Mouse (Mus musculus) intestine, embryonic 14.5 days (tissue): ENCODE results near the gene Ap3b2. TPM values are rescaled to one million over a fixed set of nuclear protein-coding genes. Genes with fewer than 3 reads are reported as not detected.
A peak's percentile ranks its signal among the peaks of the same experiment; 100 is the strongest.

Experiments used
- ATAC-seq: fragments of 200-750 bp; cut with Nextera tagmentation; replicated peaks from 2 replicates; pipeline ENCODE4 v1.8.0; 2017; ENCODE audit warnings: low read depth, moderate number of reproducible peaks, moderate TSS enrichment, moderate library complexity; ENCODE audit not compliant: low FRiP score, low TSS enrichment
- DNase-seq: peaks from one replicate; pipeline ENCODE4 v3.0.0-alpha.2; 2018; ENCODE audit warnings: low spot score
- H3K27ac ChIP-seq: fragments of 300-500 bp; sonication (generic); 2 replicates; pipeline ENCODE4 v1.5.1; 2014; ENCODE audit warnings: low read depth, mild to moderate bottlenecking, control low read depth
- H3K27me3 ChIP-seq: fragments of 300-500 bp; sonication (generic); replicated peaks from 2 replicates; pipeline ENCODE4 v1.6.1; 2014; ENCODE audit warnings: low read length, control low read depth; ENCODE audit not compliant: control insufficient read depth, insufficient read depth
- H3K36me3 ChIP-seq: fragments of 300-500 bp; sonication (generic); 2 replicates; pipeline ENCODE4 v1.6.1; 2014; ENCODE audit warnings: low read length, control low read depth; ENCODE audit not compliant: control insufficient read depth, insufficient read depth
- H3K4me1 ChIP-seq: fragments of 300-500 bp; sonication (generic); replicated peaks from 2 replicates; pipeline ENCODE4 v1.6.1; 2014; ENCODE audit warnings: low read length, control low read depth, mixed read lengths; ENCODE audit not compliant: control insufficient read depth, insufficient read depth
- H3K4me2 ChIP-seq: fragments of 300-500 bp; sonication (generic); 2 replicates; pipeline ENCODE4 v1.6.1; 2014; ENCODE audit warnings: low read length
- H3K4me3 ChIP-seq: fragments of 300-500 bp; sonication (generic); 2 replicates; pipeline ENCODE4 v1.5.1; 2014; ENCODE audit warnings: low read depth, low read length, control low read depth, mixed read lengths
- H3K9ac ChIP-seq: fragments of 300-500 bp; sonication (generic); 2 replicates; pipeline ENCODE4 v1.6.1; 2014; ENCODE audit warnings: mild to moderate bottlenecking, low read length
- H3K9me3 ChIP-seq: fragments of 300-500 bp; sonication (generic); 2 replicates; pipeline ENCODE4 v1.6.1; 2016; ENCODE audit warnings: low read length, control low read depth; ENCODE audit not compliant: control insufficient read depth
- WGBS: fragments of 180-500 bp; shearing (Covaris S2); extraction: QIAGEN DNeasy Blood & Tissue Kit; methylation state at CpG from one replicate; pipeline ENCODE4 v1.1.7; 2014; 5-methylcytosine and 5-hydroxymethylcytosine counted together
- polyA plus RNA-seq: library from polyadenylated mRNA; unstranded; fragments of >200 nt; fragmentation: Nextera tagmentation; extraction: Ambion mirVana; gene quantifications from 2 replicates; pipeline ENCODE4 v1.2.1, GENCODE M21; 2014

Ap3b2 gene
- 7.4 and 8.3 TPM in 2 replicates for polyA plus RNA-seq

- Histone ChIP-seq H3K4me3 (peak within 1 kb of the TSS; percentile 44), H3K27me3 (0 out of 2 replicates have a peak, but pooled peaks cover 14% of the 10 kb centered on the region), H3K4me1 (0 out of 2 replicates have a peak, but pooled peaks cover 3% of the 10 kb centered on the region), H3K4me2 (peak within 1 kb of the TSS; percentile 61), H3K9me3 (no peaks in the 10 kb centered on the region), H3K27ac (no peak within 1 kb of the TSS), H3K36me3 (no peaks in the 10 kb centered on the region), H3K9ac (no peak within 1 kb of the TSS)
- under 1% methylated on average over 57 of the region's 57 CpGs for WGBS
- peak; percentile 90 for DNase-seq
- peak; percentile 79 for ATAC-seq
Observed at GRCm38 (mm10) chr7:81493331-81494021, at the start of gene Ap3b2. Gene Ap3b2, minus strand, starts transcription at chr7:81493925.

GRCm38 (mm10) chr7:81542934-81543333 is 49.2 kb upstream of the Ap3b2 start:
- DNase-seq, result no peak
- no peaks in the 10 kb centered on the region for H3K27me3 ChIP-seq
- H3K9me3 ChIP-seq, result no peaks in the 10 kb centered on the region
- H3K4me1 ChIP-seq, result no peaks in the 10 kb centered on the region
- ATAC-seq, result no peak
- 70% methylated on average over 8 of the region's 8 CpGs for WGBS
- H3K36me3 ChIP-seq, result no peaks in the 10 kb centered on the region
- no peak overlapping the region for H3K4me3 ChIP-seq
- no peak overlapping the region for H3K27ac ChIP-seq
- H3K4me2 ChIP-seq, result no peak overlapping the region
- H3K9ac ChIP-seq, result no peak overlapping the region

DNA sequence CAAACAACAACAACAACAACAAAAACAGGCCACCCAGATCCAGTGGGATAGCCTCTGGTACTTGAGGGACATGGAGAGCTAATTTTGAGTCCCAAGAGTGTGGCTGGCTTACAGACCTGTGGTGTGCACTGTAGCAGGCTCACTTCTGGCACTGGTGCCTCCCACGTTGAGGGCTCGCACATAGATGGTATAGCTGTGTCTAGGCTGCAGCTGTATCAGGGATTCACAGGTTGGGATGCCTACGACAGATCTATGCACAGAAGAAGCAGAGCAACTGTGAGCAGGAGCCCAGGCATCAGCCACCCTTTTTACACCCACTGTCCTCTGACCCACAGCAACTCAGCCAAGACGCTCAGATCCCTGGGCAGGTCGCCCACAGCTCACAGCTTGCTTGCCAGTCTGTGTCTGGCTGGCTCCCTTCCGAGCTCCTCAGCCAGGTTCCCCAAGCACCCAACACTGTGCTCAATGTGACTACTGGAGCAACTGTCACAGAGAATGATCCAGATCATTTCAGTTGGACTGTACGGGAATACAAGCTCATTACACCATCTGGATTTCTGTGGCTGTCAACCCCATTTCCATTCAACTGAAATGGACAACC is 48.3 kb upstream of the Ap3b2 start:
- WGBS, result 83% methylated on average over 7 of the region's 7 CpGs
- Histone ChIP-seq H3K36me3 (no peaks in the 10 kb centered on the region), H3K4me1 (no peaks in the 10 kb centered on the region), H3K27me3 (no peaks in the 10 kb centered on the region), H3K27ac (no peak overlapping the region), H3K4me3 (no peak overlapping the region), H3K4me2 (no peak overlapping the region), H3K9me3 (no peaks in the 10 kb centered on the region), H3K9ac (no peak overlapping the region)
- no peak for DNase-seq
- ATAC-seq, result no peak

- no peaks in the 10 kb centered on the region for H3K36me3 ChIP-seq
- no peak for ATAC-seq
- H3K27me3 ChIP-seq, result no peaks in the 10 kb centered on the region
- H3K4me1 ChIP-seq, result no peaks in the 10 kb centered on the region
- no peak overlapping the region for H3K9ac ChIP-seq
- DNase-seq, result no peak
- WGBS, result 54% methylated on average over 1 of the region's 1 CpGs
- H3K4me2 ChIP-seq, result no peak overlapping the region
- H3K4me3 ChIP-seq, result no peak overlapping the region
- H3K9me3 ChIP-seq, result no peaks in the 10 kb centered on the region
- H3K27ac ChIP-seq, result no peak overlapping the region
Observed at GRCm38 (mm10) chr7:81540999-81541398, 47.3 kb upstream of the Ap3b2 start.

GRCm38 (mm10) chr7:81539565-81539964 is 45.8 kb upstream of the Ap3b2 start:
- 28% methylated on average over 2 of the region's 2 CpGs for WGBS
- H3K27me3 ChIP-seq, result no peaks in the 10 kb centered on the region
- no peaks in the 10 kb centered on the region for H3K9me3 ChIP-seq
- no peaks in the 10 kb centered on the region for H3K4me1 ChIP-seq
- no peak overlapping the region for H3K4me3 ChIP-seq
- ATAC-seq (no peak), DNase-seq (no peak)
- H3K36me3 ChIP-seq, result peaks cover 12% of the 10 kb centered on the region
- no peak overlapping the region for H3K4me2 ChIP-seq
- H3K27ac ChIP-seq, result no peak overlapping the region
- no peak overlapping the region for H3K9ac ChIP-seq

- Histone ChIP-seq H3K4me2 (no peak overlapping the region), H3K9me3 (0 out of 2 replicates have a peak, but pooled peaks cover 7% of the 10 kb centered on the region), H3K9ac (no peak overlapping the region), H3K27ac (no peak overlapping the region), H3K4me3 (no peak overlapping the region), H3K36me3 (peaks cover 26% of the 10 kb centered on the region), H3K27me3 (no peaks in the 10 kb centered on the region), H3K4me1 (no peaks in the 10 kb centered on the region)
- no peak for ATAC-seq
- DNase-seq, result no peak
- WGBS, result 76% methylated on average over 2 of the region's 2 CpGs
Observed at GRCm38 (mm10) chr7:81538070-81538675, 44.4 kb upstream of the Ap3b2 start.

DNA sequence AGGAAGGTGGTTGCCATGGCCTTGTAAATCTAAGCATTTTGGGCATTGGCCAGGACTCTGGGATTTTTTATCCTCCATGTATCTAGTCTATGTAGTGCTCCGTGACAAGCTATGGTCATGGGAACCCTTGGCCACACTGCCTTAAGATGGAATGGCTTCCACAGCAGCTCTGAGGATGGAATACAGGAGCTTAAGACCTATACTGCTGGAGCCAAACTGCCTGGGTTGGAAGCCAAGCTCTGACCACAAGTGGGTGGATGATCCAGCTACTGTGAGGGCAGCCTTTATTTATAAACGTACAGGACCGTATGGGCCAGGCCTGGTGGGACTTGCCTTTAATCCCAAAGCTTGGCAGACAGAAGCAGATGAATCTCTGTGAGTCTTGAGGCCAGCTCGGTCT is 42.8 kb upstream of the Ap3b2 start:
- no peaks in the 10 kb centered on the region for H3K27me3 ChIP-seq
- H3K4me3 ChIP-seq, result no peak overlapping the region
- no peak for ATAC-seq
- H3K4me1 ChIP-seq, result no peaks in the 10 kb centered on the region
- H3K9me3 ChIP-seq, result 0 out of 2 replicates have a peak, but pooled peaks cover 7% of the 10 kb centered on the region
- no peak overlapping the region for H3K4me2 ChIP-seq
- peaks cover 42% of the 10 kb centered on the region for H3K36me3 ChIP-seq
- no peak overlapping the region for H3K27ac ChIP-seq
- H3K9ac ChIP-seq, result no peak overlapping the region
- 88% methylated on average over 4 of the region's 4 CpGs for WGBS
- no peak for DNase-seq

GRCm38 (mm10) chr7:81531462-81531861 is 37.7 kb upstream of the Ap3b2 start:
- H3K27me3 ChIP-seq, result no peaks in the 10 kb centered on the region
- H3K36me3 ChIP-seq, result peaks cover 83% of the 10 kb centered on the region
- 0 out of 2 replicates have a peak, but pooled peaks cover 7% of the 10 kb centered on the region for H3K9me3 ChIP-seq
- WGBS, result 73% methylated on average over 1 of the region's 1 CpGs
- no peak for ATAC-seq
- H3K4me2 ChIP-seq, result no peak overlapping the region
- H3K4me1 ChIP-seq, result no peaks in the 10 kb centered on the region
- H3K9ac ChIP-seq, result no peak overlapping the region
- no peak overlapping the region for H3K4me3 ChIP-seq
- no peak overlapping the region for H3K27ac ChIP-seq
- no peak for DNase-seq
